Mouse (Mus musculus): ENCODE results near the gene Auts2.

Gene Auts2

GRCm38 (mm10) chr5:132234471-132234870, 308.7 kb downstream of the Auts2 start:
- no peak for DNase-seq

GRCm38 (mm10) chr5:132231280-132232047, 311.7 kb downstream of the Auts2 start:
- peak; percentile 73 for DNase-seq

GRCm38 (mm10) chr5:132229644-132230357, 313.3 kb downstream of the Auts2 start:
- peak; percentile 48 for DNase-seq

- no peak for DNase-seq
Observed at GRCm38 (mm10) chr5:132229023-132229422, 314.1 kb downstream of the Auts2 start.

- DNase-seq = no peak
Observed at GRCm38 (mm10) chr5:132220376-132220930, 322.7 kb downstream of the Auts2 start.

GRCm38 (mm10) chr5:132216143-132216542, 327.0 kb downstream of the Auts2 start:
- no peak for DNase-seq

GRCm38 (mm10) chr5:132212446-132212845, 330.7 kb downstream of the Auts2 start:
- DNase-seq = no peak

GRCm38 (mm10) chr5:132209694-132210093, 333.4 kb downstream of the Auts2 start:
- no peak for DNase-seq

- DNase-seq = no peak
Observed at GRCm38 (mm10) chr5:132206220-132206619, 336.9 kb downstream of the Auts2 start.

GRCm38 (mm10) chr5:132203846-132204245, 339.3 kb downstream of the Auts2 start:
- no peak for DNase-seq

GRCm38 (mm10) chr5:132201077-132201645, 342.0 kb downstream of the Auts2 start:
- no peak for DNase-seq

- no peak for DNase-seq
Observed at GRCm38 (mm10) chr5:132200595-132200994, 342.5 kb downstream of the Auts2 start.

- DNase-seq = no peak
Observed at GRCm38 (mm10) chr5:132195048-132195533, 348.1 kb downstream of the Auts2 start.

GRCm38 (mm10) chr5:132190190-132190589, 353.0 kb downstream of the Auts2 start:
- no peak for DNase-seq

GRCm38 (mm10) chr5:132186659-132187058, 356.5 kb downstream of the Auts2 start:
- DNase-seq = no peak

- no peak for DNase-seq
Observed at GRCm38 (mm10) chr5:132186221-132186620, 356.9 kb downstream of the Auts2 start.

GRCm38 (mm10) chr5:132184395-132185095, 358.6 kb downstream of the Auts2 start:
- DNase-seq = no peak

GRCm38 (mm10) chr5:132182077-132182476, 361.1 kb downstream of the Auts2 start:
- no peak for DNase-seq

GRCm38 (mm10) chr5:132170010-132170409, 373.1 kb downstream of the Auts2 start:
- no peak for DNase-seq

- DNase-seq = no peak
Observed at GRCm38 (mm10) chr5:132168805-132169204, 374.3 kb downstream of the Auts2 start.

GRCm38 (mm10) chr5:132168224-132168623, 374.9 kb downstream of the Auts2 start:
- no peak for DNase-seq

GRCm38 (mm10) chr5:132166559-132166958, 376.6 kb downstream of the Auts2 start:
- no peak for DNase-seq

- DNase-seq = no peak
Observed at GRCm38 (mm10) chr5:132163960-132164359, 379.2 kb downstream of the Auts2 start.
